Mouse (Mus musculus) left cerebral cortex, adult 2 months (tissue): ENCODE data around the gene Thada. TPM values are rescaled to one million over a fixed set of nuclear protein-coding genes. Genes with fewer than 3 reads are reported as not detected.
A peak's percentile ranks its signal among the peaks of the same experiment; 100 is the strongest.

ENCODE experiments used
- DNase-seq, 2 experiments: peaks; one replicate each; pipeline ENCODE4 v3.0.0; 2021 to 2022; ENCODE audit warnings: low spot score in 2 of 2, mixed read lengths in 1 of 2; ENCODE audit errors: extremely low spot score in 1 of 2
- H3K27ac ChIP-seq: fragments of 200-600 bp; 2 replicates; pipeline ENCODE4 v1.8.1; 2022
- H3K4me3 ChIP-seq: fragments of 200-600 bp; 2 replicates; pipeline ENCODE4 v1.8.1; 2022
- CTCF ChIP-seq: fragments of 200-600 bp; IDR thresholded peaks from 2 replicates; pipeline ENCODE4 v1.8.1; 2022; ENCODE audit warnings: antibody characterized with exemption, mild to moderate bottlenecking, moderate library complexity
- intact Hi-C: fragments of 180-260 bp; cut with DNase I; formaldehyde crosslinking; loops from one replicate; pipeline ENCODE4 v1.15.1; 2025
- total RNA-seq, 2 experiments: library from RNA; stranded (reverse); gene quantifications; 2 replicates each; pipeline ENCODE4 v1.2.3; 2021

Thada gene
- total RNA-seq, 2 experiments from 2014 or later = 13.8 to 15.9 TPM

- no peak for TF ChIP-seq CTCF
- no peak for DNase-seq
- Histone ChIP-seq H3K4me3 (no peak overlapping the region), H3K27ac (no peak overlapping the region)
- intact Hi-C loops = no loop called here
Measured at GRCm38 (mm10) chr17:84155029-84155338, 311.0 kb downstream of the Thada start.

DNA sequence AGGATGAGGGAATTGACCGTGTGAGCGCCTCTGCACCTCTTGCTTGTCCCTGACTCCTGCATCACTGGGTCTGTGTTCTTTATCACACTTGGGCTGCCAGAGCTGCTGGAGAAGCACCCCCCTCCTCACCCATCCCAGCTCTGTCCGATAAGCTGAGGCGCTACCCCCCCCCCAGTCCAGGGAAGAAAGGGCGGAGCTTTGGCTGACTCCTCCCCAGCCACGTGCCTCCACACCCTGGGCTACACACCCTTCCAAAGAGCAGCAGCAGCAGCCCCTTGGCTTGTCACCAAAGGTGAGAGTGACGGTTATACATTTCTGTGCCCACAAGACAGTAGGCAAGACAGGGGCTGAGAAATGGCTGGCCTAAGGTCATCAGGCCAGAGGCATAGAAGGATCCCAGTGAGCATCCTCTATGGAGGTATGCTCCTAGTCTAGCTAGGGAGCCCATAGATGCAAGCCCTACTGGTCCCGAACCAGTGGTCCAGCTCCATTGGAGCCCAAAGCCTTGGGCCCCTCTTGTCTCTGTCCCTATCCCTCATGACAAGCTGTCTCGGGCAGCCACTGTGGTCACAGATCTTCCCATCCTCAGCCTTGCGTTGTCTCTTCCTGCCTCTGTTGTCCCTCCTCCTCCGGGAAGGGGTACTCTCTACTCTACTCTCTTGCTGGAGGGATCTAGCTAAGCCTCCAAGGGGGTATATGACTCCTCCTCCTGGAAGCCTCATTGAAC lies 311.5 kb downstream of the Thada start:
- no peak for DNase-seq
- H3K27ac ChIP-seq = no peak overlapping the region
- intact Hi-C loops = no loop called here
- H3K4me3 ChIP-seq = no peak overlapping the region
- TF ChIP-seq CTCF = no peak

DNA sequence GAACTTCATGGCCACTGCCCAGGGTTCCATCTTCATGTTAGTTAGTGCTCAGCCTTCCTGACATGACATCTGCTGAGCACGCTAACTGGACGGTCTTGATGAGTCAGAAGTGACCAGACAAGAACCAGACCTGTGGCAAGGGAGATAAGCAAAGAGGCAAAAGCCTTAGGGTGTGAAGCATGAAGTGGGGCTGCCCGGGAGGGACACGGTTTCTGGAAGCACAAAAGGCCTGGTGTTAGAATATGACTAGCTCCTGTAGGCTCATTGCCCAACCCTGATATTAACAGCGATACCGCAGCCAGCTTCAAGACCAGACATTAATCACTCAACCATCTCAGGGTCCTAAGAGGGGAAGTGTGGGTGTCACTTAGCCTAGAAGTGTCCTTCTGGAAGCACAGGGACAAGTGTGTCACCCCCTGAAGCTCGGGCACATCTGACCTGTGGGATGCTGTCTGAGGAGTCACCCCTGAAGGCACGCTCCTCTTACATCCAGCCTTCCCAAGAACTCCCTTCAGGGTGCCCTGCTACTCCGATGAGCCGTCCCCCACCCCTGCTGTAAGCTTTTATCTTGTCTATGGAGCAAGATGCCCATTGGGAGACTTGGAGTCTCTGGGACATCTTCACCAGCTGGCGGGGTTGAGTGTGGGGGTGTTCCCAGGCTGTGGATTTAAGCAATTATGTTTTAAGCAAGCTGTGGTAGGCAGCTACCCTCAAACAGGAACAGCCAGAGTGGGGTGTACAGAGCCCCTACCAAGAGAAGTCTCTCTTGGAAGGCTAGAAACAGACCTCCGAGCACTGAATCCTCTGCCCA lies 312.8 kb downstream of the Thada start:
- no peak overlapping the region for H3K4me3 ChIP-seq
- no peak for TF ChIP-seq CTCF
- intact Hi-C loops = no loop called here
- no peak overlapping the region for H3K27ac ChIP-seq
- DNase-seq = no peak

DNA sequence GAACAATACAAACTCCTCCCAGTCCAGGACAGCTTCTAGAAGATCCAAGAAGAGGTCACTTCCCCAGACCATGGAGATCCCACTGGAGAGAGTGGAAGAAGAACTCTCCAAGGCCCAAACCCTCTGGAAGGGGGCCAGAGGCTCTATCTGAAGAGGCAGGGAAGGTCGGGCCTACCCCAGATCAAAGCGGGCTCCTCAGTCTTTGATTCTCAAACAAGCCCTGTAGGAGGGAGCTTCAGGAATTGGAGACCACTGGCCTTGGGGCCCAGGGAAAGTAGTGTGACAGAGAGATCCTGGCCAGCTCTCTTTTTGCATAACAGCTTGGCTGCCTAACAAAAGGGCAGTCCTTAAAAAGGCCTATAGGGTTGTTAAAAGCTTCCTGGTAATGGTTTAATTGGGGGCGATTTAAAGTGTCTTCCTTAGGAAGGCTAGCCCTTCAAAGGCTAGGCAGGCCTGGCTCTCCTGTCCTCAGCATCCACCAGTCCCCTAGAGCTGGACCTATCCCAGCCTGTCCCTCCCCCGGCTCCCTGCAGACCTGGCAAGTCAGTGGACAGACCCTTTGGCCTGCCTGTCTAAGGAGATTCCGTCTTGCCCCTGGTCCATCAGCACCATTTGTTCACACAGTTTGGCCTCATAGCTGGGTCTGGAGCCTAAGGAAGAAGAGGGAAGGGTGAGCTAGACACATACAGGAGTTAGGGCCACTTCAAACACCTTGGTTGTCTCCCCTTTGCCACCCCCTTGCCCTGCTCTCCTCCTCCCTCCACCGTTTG lies 313.6 kb downstream of the Thada start:
- Histone ChIP-seq H3K4me3 (no peak overlapping the region), H3K27ac (no peak overlapping the region)
- no peak for DNase-seq
- intact Hi-C loops = no loop called here
- TF ChIP-seq CTCF = no peak

DNA sequence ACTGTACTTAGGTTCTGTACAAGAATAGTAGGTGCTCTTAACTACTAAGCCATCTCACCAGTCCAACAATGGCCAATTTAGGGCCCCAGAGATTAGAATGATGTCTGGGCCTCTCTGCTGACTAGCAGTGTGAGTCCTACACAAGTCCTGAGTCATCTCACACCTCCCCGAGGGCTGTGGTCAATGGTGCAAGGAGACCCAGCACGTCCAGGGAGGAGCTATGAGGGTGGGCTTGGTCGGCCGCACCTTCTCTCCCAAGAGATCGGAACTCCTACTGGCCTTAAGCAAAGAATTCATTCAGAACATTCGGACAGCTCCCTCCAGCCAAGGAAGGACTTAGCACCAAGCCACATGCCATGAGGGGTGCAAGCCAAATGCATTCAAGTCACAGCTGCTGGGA lies 314.7 kb downstream of the Thada start:
- Histone ChIP-seq H3K4me3 (no peak overlapping the region), H3K27ac (no peak overlapping the region)
- intact Hi-C loops = no loop called here
- DNase-seq = no peak
- no peak for TF ChIP-seq CTCF

DNA sequence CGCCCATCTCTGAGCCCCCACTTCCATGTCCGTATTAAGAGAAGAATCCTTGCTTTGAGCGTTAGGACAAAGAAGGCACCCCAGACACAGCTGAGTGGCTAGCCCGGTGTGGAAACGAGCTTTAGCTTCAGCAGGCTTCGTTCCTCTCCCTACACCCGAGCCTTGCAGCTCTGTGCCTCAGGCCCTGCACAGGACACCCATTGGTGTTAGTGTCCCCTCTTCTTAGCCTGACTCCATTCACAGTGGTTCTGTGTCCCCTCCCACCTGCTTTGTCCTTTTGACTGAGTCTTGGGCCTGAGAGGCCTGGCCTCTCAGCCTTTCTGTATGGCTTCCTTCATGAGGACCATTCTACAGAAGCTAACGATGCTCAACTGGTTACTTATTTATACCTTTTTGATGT lies 315.7 kb downstream of the Thada start:
- no peak overlapping the region for H3K4me3 ChIP-seq
- DNase-seq = no peak
- TF ChIP-seq CTCF = no peak
- H3K27ac ChIP-seq = no peak overlapping the region
- intact Hi-C loops = no loop called here

DNA sequence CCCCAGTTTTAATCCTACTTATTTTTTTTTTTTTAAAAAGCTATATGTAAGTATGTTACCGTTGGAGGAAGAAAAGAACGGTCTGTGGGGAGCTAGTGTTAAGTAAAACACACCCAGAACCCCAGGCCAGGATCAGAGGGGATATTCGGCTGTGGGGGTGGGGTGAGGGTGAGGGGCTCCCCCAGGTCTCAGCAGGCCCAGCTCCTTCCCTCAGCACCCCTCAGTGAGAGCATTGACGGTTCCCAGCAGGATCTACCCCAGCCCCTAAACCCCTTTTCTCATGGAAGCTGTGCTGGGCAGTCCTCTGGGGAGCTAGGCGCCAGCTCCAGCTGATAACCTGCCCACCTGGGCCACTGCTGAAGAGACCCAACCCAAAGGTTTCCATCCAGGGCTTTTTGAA lies 316.4 kb downstream of the Thada start:
- TF ChIP-seq CTCF = no peak
- intact Hi-C loops = loop anchor here (2.0 kb wide), 1 partner anchor 33 kb away; no protein-coding TSS in a partner anchor

GRCm38 (mm10) chr17:84148499-84149484 lies 317.2 kb downstream of the Thada start:
- peak; percentile 67 to 68 for DNase-seq
- Histone ChIP-seq H3K4me3 (no peak overlapping the region), H3K27ac (peak overlapping the region; percentile 46)
- TF ChIP-seq CTCF = no peak
- intact Hi-C loops = loop anchor here (2.0 kb wide), 1 partner anchor 34 kb away; no protein-coding TSS in a partner anchor

More for the DNA sequence above, 316.4 kb downstream of the Thada start:
- Histone ChIP-seq H3K4me3 (no peak overlapping the region), H3K27ac (no peak overlapping the region; the same call in 1 of the 2 replicates)
- DNase-seq = no peak

- no peak for DNase-seq
- intact Hi-C loops = loop anchor here (2.0 kb wide), 1 partner anchor 35 kb away; no protein-coding TSS in a partner anchor
- no peak overlapping the region for H3K4me3 ChIP-seq
- H3K27ac ChIP-seq = no peak overlapping the region
- no peak for TF ChIP-seq CTCF
Measured at GRCm38 (mm10) chr17:84147183-84148108, 318.6 kb downstream of the Thada start.
